Mouse (Mus musculus): ENCODE data around the gene Hist2h3c1. TPM values are rescaled to one million over a fixed set of nuclear protein-coding genes. Genes with fewer than 3 reads are reported as not detected.
"Not testable (repeated sequence)": the region's sequence is repeated elsewhere in the genome, so short reads cannot be mapped to it uniquely, and the experiment has no call there.

The Hist2h3c1 gene
- 0.86 TPM in 1 of 2 replicates, not detected in the other for polyA plus RNA-seq (2016; fragmentation: Nextera tagmentation; extraction: Ambion mirVana)

- not testable (repeated sequence) for DNase-seq (ENCODE audit: extremely low spot score, low spot score); H3K36me3 ChIP-seq (replicated peaks); H3K9me3 ChIP-seq; H3K27me3 ChIP-seq (ENCODE audit: poor library complexity, severe bottlenecking)
- Histone ChIP-seq H3K4me3 (peak within 1 kb of the TSS; percentile 57), H3K27ac (peak within 1 kb of the TSS; percentile 91), H3K4me1 (peaks cover 64% of the 10 kb centered on the region)
- WGBS, result no CpG with 5 or more reads among the region's 47 CpGs
Measured at GRCm38 (mm10) chr3:96246427-96246856, at the start of gene Hist2h3c1. Hist2h3c1 (plus strand) TSS chr3:96246685.

- H3K4me3 ChIP-seq, result peak overlapping the region; percentile 79
- DNase-seq (ENCODE audit: extremely low spot score, low spot score), result peak; percentile 89
- H3K9me3 ChIP-seq, result peaks cover 5% of the 10 kb centered on the region; the same call in 1 of the 2 replicates
- peaks cover 9% of the 10 kb centered on the region for H3K36me3 ChIP-seq (replicated peaks)
- H3K27ac ChIP-seq, result peak overlapping the region; percentile 98
- H3K4me1 ChIP-seq, result peaks cover 30% of the 10 kb centered on the region
- under 1% methylated on average over 50 of the region's 50 CpGs for WGBS
- peaks cover 9% of the 10 kb centered on the region for H3K27me3 ChIP-seq (ENCODE audit: poor library complexity, severe bottlenecking)
Measured at GRCm38 (mm10) chr3:96197129-96197749, 49.2 kb upstream of the Hist2h3c1 start.

GRCm38 (mm10) chr3:96198181-96198580 is 48.3 kb upstream of the Hist2h3c1 start:
- 2% methylated on average over 6 of the region's 6 CpGs for WGBS
- Histone ChIP-seq H3K27ac (peak overlapping the region; percentile 98), H3K4me1 (peaks cover 27% of the 10 kb centered on the region), H3K9me3 (peaks cover 5% of the 10 kb centered on the region; the same call in 1 of the 2 replicates), H3K36me3 (replicated peaks) (peaks cover 9% of the 10 kb centered on the region), H3K27me3 (ENCODE audit: poor library complexity, severe bottlenecking) (peaks cover 9% of the 10 kb centered on the region), H3K4me3 (peak overlapping the region; percentile 79)
- DNase-seq (ENCODE audit: extremely low spot score, low spot score), result no peak

- 27% methylated on average over 8 of the region's 8 CpGs for WGBS
- Histone ChIP-seq H3K4me1 (peaks cover 22% of the 10 kb centered on the region), H3K4me3 (peak overlapping the region; percentile 79; the same call in 1 of the 2 replicates)
- DNase-seq (ENCODE audit: extremely low spot score, low spot score); H3K27me3 ChIP-seq (ENCODE audit: poor library complexity, severe bottlenecking); H3K27ac ChIP-seq; H3K9me3 ChIP-seq; H3K36me3 ChIP-seq (replicated peaks): not testable (repeated sequence)
Measured at GRCm38 (mm10) chr3:96198601-96199251, 47.8 kb upstream of the Hist2h3c1 start.

- Histone ChIP-seq H3K27me3 (ENCODE audit: poor library complexity, severe bottlenecking) (peaks cover 9% of the 10 kb centered on the region), H3K4me1 (peaks cover 19% of the 10 kb centered on the region), H3K36me3 (replicated peaks) (peaks cover 9% of the 10 kb centered on the region), H3K4me3 (no peak overlapping the region), H3K27ac (no peak overlapping the region), H3K9me3 (peaks cover 5% of the 10 kb centered on the region; the same call in 1 of the 2 replicates)
- no peak for DNase-seq (ENCODE audit: extremely low spot score, low spot score)
- WGBS, result 80% methylated on average over 2 of the region's 2 CpGs
Measured at GRCm38 (mm10) chr3:96199731-96200130, 46.8 kb upstream of the Hist2h3c1 start.

GRCm38 (mm10) chr3:96207819-96208218 is 38.7 kb upstream of the Hist2h3c1 start:
- peaks cover 5% of the 10 kb centered on the region for H3K4me1 ChIP-seq
- H3K27me3 ChIP-seq (ENCODE audit: poor library complexity, severe bottlenecking), result no peaks in the 10 kb centered on the region
- no peak overlapping the region for H3K27ac ChIP-seq
- WGBS, result 89% methylated on average over 3 of the region's 3 CpGs
- H3K9me3 ChIP-seq, result no peaks in the 10 kb centered on the region
- no peaks in the 10 kb centered on the region for H3K36me3 ChIP-seq (replicated peaks)
- H3K4me3 ChIP-seq, result no peak overlapping the region
- DNase-seq (ENCODE audit: extremely low spot score, low spot score), result no peak

- Histone ChIP-seq H3K4me1 (peaks cover 5% of the 10 kb centered on the region), H3K36me3 (replicated peaks) (no peaks in the 10 kb centered on the region), H3K4me3 (no peak overlapping the region), H3K9me3 (no peaks in the 10 kb centered on the region), H3K27ac (no peak overlapping the region), H3K27me3 (ENCODE audit: poor library complexity, severe bottlenecking) (no peaks in the 10 kb centered on the region)
- 21% methylated on average over 15 of the region's 15 CpGs for WGBS
- DNase-seq (ENCODE audit: extremely low spot score, low spot score), result no peak
Measured at GRCm38 (mm10) chr3:96209242-96209641, 37.2 kb upstream of the Hist2h3c1 start.

- Histone ChIP-seq H3K27me3 (ENCODE audit: poor library complexity, severe bottlenecking) (no peaks in the 10 kb centered on the region), H3K36me3 (replicated peaks) (no peaks in the 10 kb centered on the region), H3K27ac (peak overlapping the region; percentile 95), H3K9me3 (no peaks in the 10 kb centered on the region), H3K4me3 (peak overlapping the region; percentile 69), H3K4me1 (peaks cover 60% of the 10 kb centered on the region)
- peak; percentile 54 for DNase-seq (ENCODE audit: extremely low spot score, low spot score)
- WGBS, result under 1% methylated on average over 12 of the region's 12 CpGs
Measured at GRCm38 (mm10) chr3:96219191-96219641, 27.3 kb upstream of the Hist2h3c1 start.

- peak; percentile 75 for DNase-seq (ENCODE audit: extremely low spot score, low spot score)
Measured at GRCm38 (mm10) chr3:96219661-96220130, 26.8 kb upstream of the Hist2h3c1 start, which contains the start of the genes Bola1 and Hist2h2ab. Bola1 (minus strand) TSS chr3:96219709. Hist2h2ab (plus strand) TSS chr3:96219865.

GRCm38 (mm10) chr3:96220131-96220764 is 26.2 kb upstream of the Hist2h3c1 start:
- not testable (repeated sequence) for H3K9me3 ChIP-seq; H3K27me3 ChIP-seq (ENCODE audit: poor library complexity, severe bottlenecking); H3K36me3 ChIP-seq (replicated peaks)
- Histone ChIP-seq H3K4me3 (peak overlapping the region; percentile 69), H3K27ac (peak overlapping the region; percentile 95), H3K4me1 (peaks cover 70% of the 10 kb centered on the region)
- peak; percentile 60 for DNase-seq (ENCODE audit: extremely low spot score, low spot score)
- WGBS, result under 1% methylated on average over 43 of the region's 47 CpGs

More at GRCm38 (mm10) chr3:96219661-96220130, 26.8 kb upstream of the Hist2h3c1 start, which contains the start of the genes Bola1 and Hist2h2ab:
- H3K9me3 ChIP-seq, result no peaks in the 10 kb centered on the region
- peaks cover 64% of the 10 kb centered on the region for H3K4me1 ChIP-seq
- peak within 1 kb of the TSS; percentile 69 for H3K4me3 ChIP-seq
- no peaks in the 10 kb centered on the region for H3K27me3 ChIP-seq (ENCODE audit: poor library complexity, severe bottlenecking)
- no peaks in the 10 kb centered on the region for H3K36me3 ChIP-seq (replicated peaks)
- peak within 1 kb of the TSS; percentile 95 for H3K27ac ChIP-seq
- under 1% methylated on average over 37 of the region's 37 CpGs for WGBS

GRCm38 (mm10) chr3:96220765-96221639 is 25.5 kb upstream of the Hist2h3c1 start, which contains the start of the genes Hist2h2ac and Hist2h2be:
Hist2h2ac (minus strand) TSS chr3:96220880.
Hist2h2be (plus strand) TSS chr3:96221119.
- Histone ChIP-seq H3K4me3 (peak within 1 kb of the TSS; percentile 69), H3K4me1 (peaks cover 73% of the 10 kb centered on the region), H3K27me3 (ENCODE audit: poor library complexity, severe bottlenecking) (no peaks in the 10 kb centered on the region), H3K9me3 (no peaks in the 10 kb centered on the region), H3K27ac (peak within 1 kb of the TSS; percentile 95), H3K36me3 (replicated peaks) (no peaks in the 10 kb centered on the region)
- peak; percentile 84 for DNase-seq (ENCODE audit: extremely low spot score, low spot score)
- under 1% methylated on average over 43 of the region's 43 CpGs for WGBS
